Mouse (Mus musculus): ENCODE results near the gene Spout1. TPM values are rescaled to one million over a fixed set of nuclear protein-coding genes. Genes with fewer than 3 reads are reported as not detected.
A peak's percentile ranks its signal among the peaks of the same experiment; 100 is the strongest.
"Not testable (repeated sequence)": the region's sequence is repeated elsewhere in the genome, so short reads cannot be mapped to it uniquely, and the experiment has no call there.

Spout1 gene
- total and polyA plus RNA-seq, 2 experiments from 2014 or later = 36.1 to 53.5 TPM

DNA sequence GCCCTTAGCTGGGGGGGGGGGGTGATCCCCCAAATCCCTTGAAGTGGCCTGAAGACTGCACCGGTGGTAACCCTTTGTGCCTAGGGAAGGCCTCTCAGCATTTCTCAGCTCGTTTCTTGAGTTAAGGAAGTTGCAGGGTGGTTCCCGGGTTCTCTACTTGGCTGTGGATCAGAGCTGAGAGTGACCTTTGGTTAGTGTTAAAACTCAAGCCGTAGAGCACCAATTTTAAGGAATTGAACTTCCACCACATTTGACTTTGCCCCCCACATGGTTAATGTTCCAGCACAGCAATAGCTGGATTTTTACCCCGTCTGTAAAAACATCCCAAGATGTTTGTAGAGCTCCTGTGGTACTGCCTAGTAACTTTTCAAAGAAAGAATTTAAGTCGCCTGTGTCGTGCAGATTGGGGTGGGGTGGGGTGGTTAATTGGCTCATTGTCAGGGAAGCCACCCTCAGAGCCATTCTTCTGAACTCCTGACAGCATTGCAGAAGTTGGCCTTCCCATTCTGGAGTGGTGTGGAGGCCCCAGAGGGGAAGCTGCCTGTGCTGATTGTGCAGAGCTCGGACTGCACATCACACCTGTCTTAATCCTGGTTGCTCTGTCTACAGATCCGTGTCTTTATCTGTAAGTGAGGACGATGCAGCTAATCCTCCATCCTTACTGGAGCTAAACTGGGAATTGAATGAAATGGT, 43.2 kb downstream of the Spout1 start:
- Histone ChIP-seq H3K4me3 (ENCODE audit: low read depth, low read length) (peak overlapping the region; percentile 88), H3K27ac (ENCODE audit: low read depth, low read length) (no peak overlapping the region), H3K4me1 (ENCODE audit: insufficient read depth) (peaks cover 21% of the 10 kb centered on the region), H3K9me3 (ENCODE audit: low read length) (no peaks in the 10 kb centered on the region), H3K4me2 (ENCODE audit: low read depth) (peak overlapping the region; percentile 88), H3K27me3 (ENCODE audit: insufficient read depth, low read length) (no peaks in the 10 kb centered on the region), H3K36me3 (ENCODE audit: insufficient read depth) (peaks cover 17% of the 10 kb centered on the region), H3K9ac (peak overlapping the region; percentile 77; the same call in 1 of the 2 replicates)
- no peak for DNase-seq
- WGBS = 48% methylated on average over 10 of the region's 10 CpGs
- ATAC-seq = no peak
- TF ChIP-seq CTCF (IDR thresholded peaks at IDR 0.05; ENCODE audit: low read depth) = no peak

DNA sequence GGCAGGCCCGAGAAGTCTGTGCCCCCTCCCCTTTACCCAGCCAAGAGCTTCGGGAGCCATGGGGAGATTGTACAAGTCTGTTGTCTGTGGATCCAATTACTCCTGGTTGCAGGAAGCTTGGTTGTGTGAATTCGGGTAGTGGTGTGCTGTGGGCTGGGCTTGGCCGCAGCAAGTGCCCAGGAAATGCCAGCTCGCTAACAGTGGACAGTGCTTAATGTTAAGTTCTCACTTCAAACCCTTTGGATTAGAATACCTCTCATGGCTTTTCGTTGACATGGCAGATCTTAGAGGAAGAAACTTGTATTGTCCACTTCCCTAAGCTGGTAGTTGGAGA, 43.9 kb downstream of the Spout1 start:
- H3K27me3 ChIP-seq (ENCODE audit: insufficient read depth, low read length) = no peaks in the 10 kb centered on the region
- no peak for DNase-seq
- H3K4me1 ChIP-seq (ENCODE audit: insufficient read depth) = peaks cover 21% of the 10 kb centered on the region
- no peak for TF ChIP-seq CTCF (IDR thresholded peaks at IDR 0.05; ENCODE audit: low read depth)
- peak overlapping the region; percentile 88 for H3K4me2 ChIP-seq (ENCODE audit: low read depth)
- peak overlapping the region; percentile 69 for H3K27ac ChIP-seq (ENCODE audit: low read depth, low read length)
- peak overlapping the region; percentile 77 for H3K9ac ChIP-seq
- 24% methylated on average over 6 of the region's 6 CpGs for WGBS
- peak overlapping the region; percentile 88 for H3K4me3 ChIP-seq (ENCODE audit: low read depth, low read length)
- no peak for ATAC-seq
- H3K9me3 ChIP-seq (ENCODE audit: low read length) = no peaks in the 10 kb centered on the region
- H3K36me3 ChIP-seq (ENCODE audit: insufficient read depth) = peaks cover 14% of the 10 kb centered on the region

DNA sequence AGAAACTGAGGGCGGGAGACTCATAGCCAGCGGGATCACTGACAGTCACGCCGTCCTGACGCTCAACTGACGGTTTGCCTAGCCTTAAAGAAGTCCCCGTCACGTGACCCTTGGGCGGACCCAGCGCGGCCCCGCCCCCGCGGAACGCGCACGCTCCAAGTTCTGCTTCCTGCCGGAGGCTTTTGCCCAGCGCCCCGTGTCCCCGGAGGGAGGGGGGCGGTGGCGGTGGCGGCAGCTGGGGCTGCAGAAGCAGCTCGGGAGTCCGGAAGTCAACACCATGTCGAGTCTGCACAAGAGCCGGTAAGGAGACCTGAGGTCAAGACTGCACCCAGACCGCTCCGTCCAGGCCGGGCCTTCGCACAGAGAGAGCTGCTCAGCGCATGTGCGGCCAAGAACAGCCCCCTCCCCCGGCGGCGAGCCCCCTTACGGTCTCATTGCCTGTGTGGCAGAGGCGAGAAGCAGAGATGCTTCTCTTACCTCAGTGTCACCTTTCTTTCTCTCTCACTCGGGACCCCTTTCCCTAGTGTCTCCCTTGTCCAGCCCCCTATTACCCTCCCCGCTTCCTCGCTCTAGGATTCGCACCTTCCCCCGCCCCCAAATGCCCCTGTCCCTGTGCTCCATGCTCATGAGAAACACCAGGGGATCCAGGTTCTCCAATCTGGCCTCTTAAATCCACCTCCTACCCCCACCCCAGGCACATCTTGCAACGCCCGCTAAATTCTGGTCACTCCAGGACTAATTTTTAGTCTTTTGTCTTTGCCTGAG, 44.5 kb downstream of the Spout1 start, which contains the start of gene Tbc1d13:
Tbc1d13 (plus strand) TSS at position 134 of the 765 bp plus-strand sequence.
- H3K36me3 ChIP-seq (ENCODE audit: insufficient read depth) = peaks cover 10% of the 10 kb centered on the region
- ATAC-seq = peak; percentile 98
- H3K9me3 ChIP-seq (ENCODE audit: low read length) = no peaks in the 10 kb centered on the region
- H3K27ac ChIP-seq (ENCODE audit: low read depth, low read length) = peak within 1 kb of the TSS; percentile 69
- WGBS = under 1% methylated on average over 46 of the region's 46 CpGs
- H3K27me3 ChIP-seq (ENCODE audit: insufficient read depth, low read length) = no peaks in the 10 kb centered on the region
- peak within 1 kb of the TSS; percentile 88 for H3K4me3 ChIP-seq (ENCODE audit: low read depth, low read length)
- H3K9ac ChIP-seq = peak within 1 kb of the TSS; percentile 77
- peak; percentile 95 for DNase-seq
- peak within 1 kb of the TSS; percentile 88 for H3K4me2 ChIP-seq (ENCODE audit: low read depth)
- 0 out of 2 replicates have a peak, but pooled peaks have one; percentile 19 for TF ChIP-seq CTCF (IDR thresholded peaks at IDR 0.05; ENCODE audit: low read depth)
- peaks cover 21% of the 10 kb centered on the region for H3K4me1 ChIP-seq (ENCODE audit: insufficient read depth)

DNA sequence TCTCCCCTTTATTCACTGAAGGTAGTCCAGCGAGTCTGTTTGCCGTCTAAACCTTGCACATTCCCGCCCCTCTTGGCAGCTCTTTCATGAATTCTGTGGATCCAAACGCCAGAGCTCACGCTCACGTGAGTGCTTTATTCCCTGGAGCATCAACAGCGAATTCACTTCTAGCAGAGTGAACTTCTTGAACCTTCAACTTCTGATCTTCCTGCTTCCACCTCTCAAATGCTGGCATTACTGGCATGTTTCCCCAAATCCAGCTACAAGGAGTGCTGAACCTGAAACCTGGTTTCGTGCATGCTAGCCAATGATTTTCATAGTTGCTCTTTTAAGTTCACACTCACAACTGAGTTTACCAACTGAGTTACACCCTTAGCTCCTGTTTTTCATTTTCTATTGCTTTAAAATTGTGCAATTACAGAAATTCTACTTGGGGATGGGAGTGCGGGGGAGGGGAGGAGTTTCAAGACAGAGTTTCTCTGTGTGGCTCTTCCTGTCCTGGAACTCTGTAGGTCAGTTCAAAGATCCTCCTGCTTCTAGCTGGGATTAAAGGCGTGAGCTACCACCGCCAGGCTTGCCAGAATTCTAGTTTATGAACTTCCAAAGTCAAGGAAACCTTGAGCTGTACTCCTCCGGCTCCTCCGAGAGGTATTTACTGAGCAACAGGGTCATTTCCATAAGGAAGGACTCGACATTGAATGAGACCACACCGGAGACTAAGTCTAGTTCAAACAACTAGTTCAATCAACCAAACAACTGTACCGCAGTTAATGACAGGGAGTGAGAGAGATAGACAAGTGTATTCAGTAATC, 45.3 kb downstream of the Spout1 start:
- TF ChIP-seq CTCF (IDR thresholded peaks at IDR 0.05; ENCODE audit: low read depth) = no peak

DNA sequence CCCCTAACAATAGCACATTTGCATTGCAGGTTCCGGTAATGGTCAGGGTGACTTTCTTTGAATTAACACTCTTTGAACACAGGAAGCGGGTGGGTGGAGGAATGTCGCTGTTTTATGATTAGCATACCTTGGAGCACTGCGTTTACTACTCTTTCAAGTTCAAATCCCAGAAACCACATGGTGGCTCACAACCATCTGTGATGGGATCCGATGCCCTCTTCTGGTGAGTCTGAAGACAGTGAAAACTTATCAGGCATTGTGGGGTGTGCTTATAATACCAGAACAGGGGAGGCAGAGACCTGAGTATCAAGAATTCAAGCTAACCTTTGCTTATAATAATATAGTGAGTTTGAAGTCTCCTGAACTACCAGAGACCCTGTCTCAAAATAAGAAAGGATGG, 47.0 kb downstream of the Spout1 start:
- not testable (repeated sequence) for H3K4me2 ChIP-seq (ENCODE audit: low read depth); DNase-seq; ATAC-seq; H3K27me3 ChIP-seq (ENCODE audit: insufficient read depth, low read length); H3K9ac ChIP-seq; H3K4me3 ChIP-seq (ENCODE audit: low read depth, low read length); H3K9me3 ChIP-seq (ENCODE audit: low read length); H3K36me3 ChIP-seq (ENCODE audit: insufficient read depth); H3K27ac ChIP-seq (ENCODE audit: low read depth, low read length)
- 56% methylated on average over 5 of the region's 5 CpGs for WGBS
- H3K4me1 ChIP-seq (ENCODE audit: insufficient read depth) = peaks cover 21% of the 10 kb centered on the region
- peak; percentile 30 for TF ChIP-seq CTCF (IDR thresholded peaks at IDR 0.05; ENCODE audit: low read depth)

More for the DNA sequence above, 45.3 kb downstream of the Spout1 start:
- H3K36me3 ChIP-seq (ENCODE audit: insufficient read depth) = peaks cover 9% of the 10 kb centered on the region
- H3K27me3 ChIP-seq (ENCODE audit: insufficient read depth, low read length) = no peaks in the 10 kb centered on the region
- 19% methylated on average over 16 of the region's 16 CpGs for WGBS
- peak overlapping the region; percentile 30; the same call in 1 of the 2 replicates for H3K27ac ChIP-seq (ENCODE audit: low read depth, low read length)
- H3K9ac ChIP-seq = peak overlapping the region; percentile 77
- no peak for DNase-seq
- peak overlapping the region; percentile 88 for H3K4me3 ChIP-seq (ENCODE audit: low read depth, low read length)
- no peaks in the 10 kb centered on the region for H3K9me3 ChIP-seq (ENCODE audit: low read length)
- H3K4me1 ChIP-seq (ENCODE audit: insufficient read depth) = peaks cover 21% of the 10 kb centered on the region
- peak overlapping the region; percentile 88 for H3K4me2 ChIP-seq (ENCODE audit: low read depth)
- no peak for ATAC-seq

DNA sequence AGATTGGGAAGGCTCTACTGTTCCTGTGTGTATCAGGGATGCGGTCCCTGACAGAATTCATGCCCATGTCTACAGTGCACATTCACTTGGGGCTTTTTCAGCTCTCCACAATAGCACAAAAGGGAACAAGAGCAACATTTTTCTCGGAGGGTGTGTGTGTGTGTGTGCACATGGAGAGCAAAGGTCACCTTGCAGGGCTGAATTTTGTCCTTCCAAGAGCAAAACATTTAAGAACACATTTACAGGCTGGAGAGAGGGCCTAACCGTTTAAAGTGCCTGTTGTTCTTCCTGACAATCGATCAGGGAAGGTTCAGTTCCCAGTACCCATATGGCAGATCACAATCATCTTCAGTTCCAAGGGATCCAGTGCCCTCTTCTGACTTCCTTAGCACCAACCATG, 48.1 kb downstream of the Spout1 start:
- DNase-seq (no peak), ATAC-seq (no peak)
- Histone ChIP-seq H3K27me3 (ENCODE audit: insufficient read depth, low read length) (no peaks in the 10 kb centered on the region), H3K4me1 (ENCODE audit: insufficient read depth) (peaks cover 16% of the 10 kb centered on the region), H3K9ac (no peak overlapping the region), H3K4me2 (ENCODE audit: low read depth) (no peak overlapping the region), H3K36me3 (ENCODE audit: insufficient read depth) (no peaks in the 10 kb centered on the region), H3K27ac (ENCODE audit: low read depth, low read length) (no peak overlapping the region), H3K4me3 (ENCODE audit: low read depth, low read length) (no peak overlapping the region), H3K9me3 (ENCODE audit: low read length) (no peaks in the 10 kb centered on the region)
- no peak for TF ChIP-seq CTCF (IDR thresholded peaks at IDR 0.05; ENCODE audit: low read depth)
- WGBS = 81% methylated on average over 4 of the region's 4 CpGs
